Mouse (Mus musculus) hindbrain, postnatal 0 days (tissue): Measurements from ENCODE around the gene Kcna3. TPM values are rescaled to one million over a fixed set of nuclear protein-coding genes. Genes with fewer than 3 reads are reported as not detected.

Source experiments
- ATAC-seq: fragments of 200-750 bp; cut with Nextera tagmentation; 2 replicates; pipeline ENCODE4 v1.8.0; 2017; ENCODE audit warnings: mild to moderate bottlenecking, moderate TSS enrichment, moderate library complexity
- DNase-seq: peaks from one replicate; pipeline ENCODE4 v3.0.0-alpha.2; 2015; ENCODE audit warnings: low spot score
- H3K27ac ChIP-seq: fragments of 300-500 bp; sonication (generic); 2 replicates; pipeline ENCODE4 v1.5.1; 2014; ENCODE audit warnings: mild to moderate bottlenecking
- H3K27me3 ChIP-seq: fragments of 300-500 bp; sonication (generic); 2 replicates; pipeline ENCODE4 v1.6.1; 2014; ENCODE audit warnings: low read length, mixed read lengths; ENCODE audit not compliant: insufficient read depth
- H3K36me3 ChIP-seq: fragments of 300-500 bp; sonication (generic); 2 replicates; pipeline ENCODE4 v1.6.1; 2014; ENCODE audit warnings: low read length, mixed read lengths; ENCODE audit not compliant: insufficient read depth
- H3K4me1 ChIP-seq: fragments of 300-500 bp; sonication (generic); 2 replicates; pipeline ENCODE4 v1.6.1; 2014; ENCODE audit warnings: antibody characterized with exemption, low read length, mixed read lengths; ENCODE audit not compliant: insufficient read depth
- H3K4me2 ChIP-seq: fragments of 300-500 bp; sonication (generic); 2 replicates; pipeline ENCODE4 v1.6.1; 2014; ENCODE audit warnings: low read depth, mild to moderate bottlenecking, low read length, moderate library complexity, mixed read lengths
- H3K4me3 ChIP-seq: fragments of 300-500 bp; sonication (generic); 2 replicates; pipeline ENCODE4 v1.5.1; 2014; ENCODE audit warnings: low read length
- H3K9ac ChIP-seq: fragments of 300-500 bp; sonication (generic); replicated peaks from 2 replicates; pipeline ENCODE4 v1.6.1; 2014; ENCODE audit warnings: mild to moderate bottlenecking, low read length, moderate library complexity, mixed read lengths
- H3K9me3 ChIP-seq: fragments of 300-500 bp; sonication (generic); 2 replicates; pipeline ENCODE4 v1.6.1; 2016; ENCODE audit warnings: low read length, mixed read lengths
- CTCF ChIP-seq: IDR thresholded peaks from 2 replicates; pipeline ENCODE4 v1.5.1; 2016; ENCODE audit warnings: antibody characterized with exemption, control low read depth, low read depth
- WGBS: fragments of 180-500 bp; shearing (Covaris S2); extraction: QIAGEN DNeasy Blood & Tissue Kit; methylation state at CpG from one replicate; pipeline ENCODE4 v1.1.7; 2014; 5-methylcytosine and 5-hydroxymethylcytosine counted together
- polyA plus RNA-seq: library from polyadenylated mRNA; unstranded; fragments of >200 nt; fragmentation: Nextera tagmentation; extraction: Ambion mirVana; gene quantifications from 2 replicates; pipeline ENCODE4 v1.2.1, GENCODE M21; 2015
- total RNA-seq: library from RNA; depleted of rRNA; stranded (reverse); fragments of >200 nt; gene quantifications from 2 replicates; pipeline ENCODE4 v1.2.3, GENCODE M21; 2014

Gene Kcna3
- total and polyA plus RNA-seq, 2 experiments from 2014 or later = 11.3 to 52.0 TPM

GRCm38 (mm10) chr3:107037105-107037504 lies 1.1 kb downstream of the Kcna3 start:
- Histone ChIP-seq H3K4me1 (peaks cover 12% of the 10 kb centered on the region; the same call in 1 of the 2 replicates), H3K36me3 (no peaks in the 10 kb centered on the region), H3K4me2 (peak overlapping the region; percentile 85), H3K4me3 (peak overlapping the region; percentile 76), H3K27me3 (no peaks in the 10 kb centered on the region), H3K27ac (peak overlapping the region; percentile 81; the same call in 1 of the 2 replicates), H3K9me3 (no peaks in the 10 kb centered on the region), H3K9ac (peak overlapping the region; percentile 86; the same call in 1 of the 2 replicates)
- WGBS = 34% methylated on average over 12 of the region's 12 CpGs
- ATAC-seq (no peak), DNase-seq (no peak)
- TF ChIP-seq CTCF = no peak

- Histone ChIP-seq H3K9me3 (no peaks in the 10 kb centered on the region), H3K27me3 (no peaks in the 10 kb centered on the region), H3K4me2 (peak overlapping the region; percentile 85), H3K9ac (0 out of 2 replicates have a peak overlapping the region, but pooled peaks have one; percentile 86), H3K4me3 (peak overlapping the region; percentile 76), H3K36me3 (no peaks in the 10 kb centered on the region), H3K27ac (no peak overlapping the region), H3K4me1 (peaks cover 12% of the 10 kb centered on the region; the same call in 1 of the 2 replicates)
- DNase-seq = peak; percentile 44
- TF ChIP-seq CTCF = no peak
- WGBS = 57% methylated on average over 16 of the region's 16 CpGs
- no peak for ATAC-seq
Observed at GRCm38 (mm10) chr3:107037536-107038155, 1.7 kb downstream of the Kcna3 start.

GRCm38 (mm10) chr3:107038156-107038536 lies 2.2 kb downstream of the Kcna3 start:
- Histone ChIP-seq H3K27me3 (no peaks in the 10 kb centered on the region), H3K9me3 (no peaks in the 10 kb centered on the region), H3K4me1 (peaks cover 12% of the 10 kb centered on the region; the same call in 1 of the 2 replicates), H3K36me3 (no peaks in the 10 kb centered on the region), H3K4me2 (peak overlapping the region; percentile 85), H3K4me3 (peak overlapping the region; percentile 76), H3K9ac (no peak overlapping the region; the same call in 1 of the 2 replicates), H3K27ac (no peak overlapping the region)
- no peak for DNase-seq
- TF ChIP-seq CTCF = no peak
- ATAC-seq = no peak
- 76% methylated on average over 6 of the region's 6 CpGs for WGBS

- peak overlapping the region; percentile 76 for H3K4me3 ChIP-seq
- peak; percentile 88 for DNase-seq
- H3K36me3 ChIP-seq = no peaks in the 10 kb centered on the region
- H3K4me1 ChIP-seq = peaks cover 12% of the 10 kb centered on the region; the same call in 1 of the 2 replicates
- 9% methylated on average over 10 of the region's 10 CpGs for WGBS
- no peaks in the 10 kb centered on the region for H3K27me3 ChIP-seq
- H3K9me3 ChIP-seq = no peaks in the 10 kb centered on the region
- TF ChIP-seq CTCF = no peak
- H3K9ac ChIP-seq = peak overlapping the region; percentile 28; the same call in 1 of the 2 replicates
- no peak overlapping the region for H3K27ac ChIP-seq
- ATAC-seq = peak; percentile 22; the same call in 1 of the 2 replicates
- H3K4me2 ChIP-seq = peak overlapping the region; percentile 85
Observed at GRCm38 (mm10) chr3:107038661-107039223, 2.8 kb downstream of the Kcna3 start.

- Histone ChIP-seq H3K27me3 (no peaks in the 10 kb centered on the region), H3K9me3 (no peaks in the 10 kb centered on the region), H3K9ac (0 out of 2 replicates have a peak overlapping the region, but pooled peaks have one; percentile 0), H3K4me2 (peak overlapping the region; percentile 85), H3K36me3 (no peaks in the 10 kb centered on the region), H3K27ac (no peak overlapping the region), H3K4me1 (peaks cover 12% of the 10 kb centered on the region; the same call in 1 of the 2 replicates), H3K4me3 (peak overlapping the region; percentile 76)
- TF ChIP-seq CTCF = no peak
- DNase-seq = no peak
- ATAC-seq = no peak
Observed at GRCm38 (mm10) chr3:107039306-107039705, 3.3 kb downstream of the Kcna3 start.

GRCm38 (mm10) chr3:107040408-107040807 lies 4.4 kb downstream of the Kcna3 start:
- DNase-seq = no peak
- Histone ChIP-seq H3K27ac (no peak overlapping the region), H3K4me1 (peaks cover 12% of the 10 kb centered on the region; the same call in 1 of the 2 replicates), H3K4me3 (peak overlapping the region; percentile 76), H3K4me2 (peak overlapping the region; percentile 85), H3K9ac (no peak overlapping the region), H3K36me3 (no peaks in the 10 kb centered on the region), H3K9me3 (no peaks in the 10 kb centered on the region), H3K27me3 (no peaks in the 10 kb centered on the region)
- no peak for ATAC-seq
- WGBS = 80% methylated on average over 3 of the region's 3 CpGs
- TF ChIP-seq CTCF = no peak
